Mouse (Mus musculus): ENCODE measurements around the gene Uspl1.
"Not testable (repeated sequence)": the region's sequence is repeated elsewhere in the genome, so short reads cannot be mapped to it uniquely, and the experiment has no call there.

Uspl1 gene

DNA sequence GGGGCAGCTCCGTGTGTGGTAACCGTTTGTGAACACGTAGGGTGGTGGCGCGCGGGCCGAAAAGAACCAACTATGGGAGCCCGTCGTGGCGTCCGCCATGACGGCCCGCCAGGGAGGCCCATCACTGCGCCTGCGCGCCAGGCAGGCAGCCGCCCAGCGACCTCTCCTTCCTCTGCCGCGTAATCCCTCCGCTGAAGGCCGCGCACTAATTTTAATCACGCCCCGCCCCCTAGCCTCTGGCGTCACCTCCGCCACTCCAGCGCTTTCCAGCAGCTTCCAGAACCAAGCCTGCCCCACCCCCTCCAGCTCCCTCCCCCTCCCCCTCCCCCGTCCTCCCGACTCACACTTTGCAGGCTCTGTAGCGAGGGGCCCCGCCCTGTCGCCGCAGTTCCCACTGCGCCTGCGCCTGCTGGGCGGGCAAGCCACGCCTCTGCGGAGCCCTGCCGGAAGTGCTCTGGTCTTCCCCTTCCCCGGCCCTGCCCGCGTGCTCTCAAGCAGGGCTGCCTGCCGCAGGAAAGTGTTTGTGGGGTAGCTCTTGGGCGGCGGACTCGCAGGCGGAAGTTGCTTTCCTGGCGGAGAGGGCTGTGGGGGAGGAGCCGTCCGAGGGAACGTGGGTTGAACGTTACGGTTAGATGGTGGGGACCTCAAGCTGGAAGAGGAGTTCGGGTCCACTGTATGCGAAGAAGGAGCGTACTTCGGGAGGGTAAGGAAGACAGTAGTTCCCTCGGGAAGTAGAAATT lies at the start of gene Uspl1, which contains the start of gene Hmgb1:
Uspl1 (plus strand) TSS at position 247 of the 740 bp plus-strand sequence.
Hmgb1 (minus strand) TSS at position 386 of the 740 bp plus-strand sequence.
- peak; percentile 98 to 99 for DNase-seq (ENCODE audit: low spot score in 2 of 2)

- DNase-seq (ENCODE audit: low spot score in 2 of 2) = no peak
These were observed 49.2 kb upstream of the Uspl1 start for GRCm38 (mm10) chr5:149134751-149135454.

- DNase-seq (ENCODE audit: low spot score in 2 of 2) = no peak
These were observed 48.4 kb upstream of the Uspl1 start for GRCm38 (mm10) chr5:149135455-149136354.

DNA sequence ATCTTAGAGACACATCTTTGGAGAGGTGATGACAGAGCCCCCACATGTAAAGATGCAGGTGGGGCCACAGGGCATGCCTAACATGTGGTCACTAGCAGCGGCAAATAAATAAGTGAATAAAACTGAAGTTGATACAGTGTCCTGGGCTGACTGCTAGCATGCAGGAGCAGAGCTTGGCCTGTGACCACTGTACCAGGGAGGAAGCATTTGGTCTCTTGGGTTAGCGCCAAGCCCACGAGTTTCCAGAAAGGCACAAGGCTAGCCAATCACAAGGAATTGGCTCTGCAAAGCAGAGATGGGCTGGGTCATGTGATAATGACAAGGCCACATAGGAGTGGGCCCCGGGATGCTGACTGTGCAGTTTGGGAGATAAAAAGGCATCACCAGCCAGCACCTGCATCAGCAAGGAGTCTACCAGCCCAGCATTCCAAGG lies 47.2 kb upstream of the Uspl1 start:
- peak in 1 of 2 experiments; percentile 56 for DNase-seq (ENCODE audit: low spot score in 2 of 2)

- no peak for DNase-seq (ENCODE audit: low spot score in 2 of 2)
These were observed 46.7 kb upstream of the Uspl1 start for GRCm38 (mm10) chr5:149137447-149137846.

DNA sequence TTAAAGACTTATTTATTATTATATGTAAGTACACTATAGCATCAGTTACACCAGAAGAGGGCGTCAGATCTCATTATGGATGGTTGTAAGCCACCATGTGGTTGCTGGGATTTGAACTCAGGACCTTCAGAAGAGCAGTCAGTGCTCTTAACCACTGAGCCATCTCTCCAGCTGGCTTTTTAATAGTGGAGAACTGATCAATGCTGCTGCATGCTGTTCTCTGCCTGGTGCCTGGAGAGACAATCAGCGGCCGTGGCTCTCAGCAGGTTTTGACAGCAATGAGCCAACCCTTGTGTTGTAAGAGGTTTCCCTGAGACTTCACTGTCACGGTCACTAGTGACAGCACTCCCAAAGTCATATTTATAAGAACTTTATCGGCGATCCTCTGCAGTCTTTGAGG lies 46.1 kb upstream of the Uspl1 start:
- not testable (repeated sequence) for DNase-seq (ENCODE audit: low spot score in 2 of 2)

DNA sequence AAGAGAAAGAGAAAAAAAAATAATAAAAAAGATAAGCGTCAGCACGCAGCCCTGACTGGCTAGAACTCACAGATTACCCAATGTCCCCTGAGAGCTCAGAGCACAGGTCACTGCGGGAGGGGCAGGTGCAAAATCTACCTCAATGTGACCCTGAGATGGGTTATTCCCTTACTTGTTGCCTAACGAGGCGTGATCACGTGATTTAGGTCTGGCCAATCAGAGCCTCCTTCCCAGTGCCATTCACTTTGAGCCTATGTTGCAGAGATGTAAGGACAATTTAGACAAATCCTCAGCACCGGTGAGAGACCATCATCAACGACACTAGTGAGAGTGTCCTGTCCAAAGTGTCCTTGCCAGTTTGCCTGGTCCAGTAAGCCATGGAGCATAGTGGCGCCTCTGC lies 43.8 kb upstream of the Uspl1 start:
- no peak for DNase-seq (ENCODE audit: low spot score in 2 of 2)

- not testable (repeated sequence) for DNase-seq (ENCODE audit: low spot score in 2 of 2)
These were observed 43.0 kb upstream of the Uspl1 start for GRCm38 (mm10) chr5:149141155-149141554.

DNA sequence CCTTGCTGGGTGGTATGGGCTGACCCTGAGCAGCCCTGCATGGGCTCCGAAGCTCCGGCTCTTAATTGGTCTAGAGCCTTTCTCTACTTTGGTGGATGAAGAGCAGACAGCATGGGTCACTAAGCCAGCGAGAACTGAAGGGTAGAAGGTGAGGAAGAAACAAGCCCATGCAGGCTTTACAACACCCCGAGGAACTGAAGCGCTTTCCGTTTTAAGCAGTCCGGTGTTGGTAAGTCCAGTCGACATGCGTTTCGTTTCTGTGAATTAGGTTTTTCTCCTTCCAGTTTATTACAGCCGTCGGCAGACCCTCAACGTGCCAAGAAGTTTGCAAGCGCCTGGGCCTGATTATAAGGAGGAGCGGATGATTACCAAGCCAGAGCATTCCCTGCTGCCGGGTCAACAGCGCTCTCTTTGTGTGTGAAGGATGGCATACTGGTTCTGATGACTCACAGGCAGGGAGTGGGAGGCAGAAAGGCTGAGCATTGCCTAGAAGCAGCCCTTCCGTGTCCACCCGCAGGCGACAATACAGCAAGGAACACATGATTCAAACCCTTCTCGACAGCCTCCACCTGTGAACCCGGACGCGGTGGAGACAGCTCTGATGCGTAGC lies 40.3 kb upstream of the Uspl1 start:
- no peak for DNase-seq (ENCODE audit: low spot score in 2 of 2)

DNA sequence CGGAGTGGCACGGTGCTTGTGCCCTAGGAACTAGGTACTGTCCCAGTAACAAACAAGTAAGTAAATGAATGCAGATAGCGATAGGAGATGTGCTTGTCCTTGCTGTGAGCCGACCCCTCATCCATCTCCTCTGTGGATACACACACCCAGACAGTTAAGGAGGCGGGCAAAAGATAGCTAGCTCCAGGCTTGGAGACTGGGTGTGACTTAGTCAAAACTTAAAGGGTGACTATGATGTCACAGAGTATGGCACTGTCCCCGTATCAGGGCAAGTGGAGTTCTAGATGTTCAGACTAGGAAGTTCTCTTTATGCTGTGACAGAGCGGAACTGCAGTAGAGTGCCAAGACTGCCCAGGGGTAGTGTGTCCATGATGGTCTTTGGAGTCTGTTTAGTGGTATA lies 37.5 kb upstream of the Uspl1 start:
- no peak for DNase-seq (ENCODE audit: low spot score in 2 of 2)

- no peak for DNase-seq (ENCODE audit: low spot score in 2 of 2)
These were observed 36.7 kb upstream of the Uspl1 start for GRCm38 (mm10) chr5:149147386-149148000.

GRCm38 (mm10) chr5:149150882-149151281 lies 33.3 kb upstream of the Uspl1 start:
- no peak for DNase-seq (ENCODE audit: low spot score in 2 of 2)

DNA sequence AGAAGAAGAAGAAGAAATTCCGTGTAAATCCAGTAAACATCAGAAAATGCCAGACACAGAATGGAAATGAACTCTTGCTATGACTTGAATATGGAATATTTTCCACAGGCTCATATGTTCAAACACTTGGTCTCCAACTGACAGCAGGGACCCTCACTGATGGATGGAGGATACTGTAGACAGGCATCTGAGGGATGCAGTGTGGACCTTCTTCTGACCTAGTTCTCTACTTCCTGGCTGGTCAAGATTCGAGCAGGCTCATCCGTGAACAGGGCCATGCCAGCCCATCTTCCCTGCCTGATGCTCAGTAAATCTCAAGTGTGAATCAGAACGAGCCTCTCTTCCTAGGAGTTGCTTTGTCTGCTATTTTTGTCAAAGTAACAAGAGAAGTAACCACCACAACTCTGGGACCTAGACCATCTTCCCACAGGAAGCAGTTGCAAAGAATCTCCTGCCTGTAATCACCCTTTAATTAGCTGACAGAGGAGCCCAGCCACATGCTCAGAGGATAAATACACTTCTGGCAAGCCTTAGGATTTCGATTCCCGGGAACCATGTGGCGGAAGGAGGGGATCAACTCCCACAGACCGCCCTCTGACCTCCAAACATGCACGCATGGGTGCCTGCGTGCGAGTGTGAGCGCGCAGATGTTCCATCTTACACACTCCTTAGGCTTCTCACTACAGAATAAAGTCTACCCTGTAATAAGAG lies 31.9 kb upstream of the Uspl1 start:
- DNase-seq (ENCODE audit: low spot score in 2 of 2) = no peak

DNA sequence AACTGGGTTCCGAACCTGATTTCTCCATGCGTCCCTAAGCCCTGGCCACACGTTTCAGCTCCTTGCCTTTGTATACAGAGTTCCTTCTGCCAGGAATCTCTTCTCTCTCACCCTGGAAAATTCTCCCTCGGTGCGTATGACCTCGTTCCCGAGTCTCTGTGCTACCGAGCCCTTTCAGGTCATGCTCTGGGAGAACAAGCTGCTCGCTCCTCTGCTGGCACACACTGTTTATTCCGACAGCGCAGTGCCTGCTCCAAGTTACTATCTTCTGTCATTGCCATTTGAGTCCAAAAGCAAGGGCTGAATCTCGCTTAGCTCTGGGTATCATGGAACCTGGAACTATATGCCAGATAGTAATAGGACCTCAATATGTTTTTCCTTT lies 31.4 kb upstream of the Uspl1 start:
- no peak for DNase-seq (ENCODE audit: low spot score in 2 of 2)

GRCm38 (mm10) chr5:149156886-149157563 lies 27.1 kb upstream of the Uspl1 start:
- DNase-seq (ENCODE audit: low spot score in 2 of 2) = no peak

DNA sequence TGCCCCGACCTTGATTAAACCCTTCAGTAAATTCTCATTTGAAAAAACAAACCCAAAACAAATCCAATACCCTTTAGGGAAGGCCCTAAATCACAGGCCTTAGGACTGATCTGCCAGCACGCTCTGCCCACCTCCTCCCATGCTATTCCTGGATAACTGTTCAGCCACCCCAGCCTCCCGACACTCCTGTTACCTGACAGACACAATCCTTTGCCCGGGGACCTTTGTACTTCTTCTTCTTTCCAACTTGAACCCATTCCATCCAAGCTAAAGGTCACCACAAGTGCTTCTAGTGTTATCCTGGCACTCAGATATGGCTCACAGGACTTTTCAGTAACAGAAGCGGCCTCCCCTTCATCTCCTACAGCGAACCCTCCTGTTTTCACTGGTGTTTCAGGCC lies 25.1 kb upstream of the Uspl1 start:
- no peak for DNase-seq (ENCODE audit: low spot score in 2 of 2)

GRCm38 (mm10) chr5:149160469-149160868 lies 23.7 kb upstream of the Uspl1 start:
- DNase-seq (ENCODE audit: low spot score in 2 of 2) = no peak

- DNase-seq (ENCODE audit: low spot score in 2 of 2) = no peak
These were observed 21.3 kb upstream of the Uspl1 start for GRCm38 (mm10) chr5:149162890-149163289.

DNA sequence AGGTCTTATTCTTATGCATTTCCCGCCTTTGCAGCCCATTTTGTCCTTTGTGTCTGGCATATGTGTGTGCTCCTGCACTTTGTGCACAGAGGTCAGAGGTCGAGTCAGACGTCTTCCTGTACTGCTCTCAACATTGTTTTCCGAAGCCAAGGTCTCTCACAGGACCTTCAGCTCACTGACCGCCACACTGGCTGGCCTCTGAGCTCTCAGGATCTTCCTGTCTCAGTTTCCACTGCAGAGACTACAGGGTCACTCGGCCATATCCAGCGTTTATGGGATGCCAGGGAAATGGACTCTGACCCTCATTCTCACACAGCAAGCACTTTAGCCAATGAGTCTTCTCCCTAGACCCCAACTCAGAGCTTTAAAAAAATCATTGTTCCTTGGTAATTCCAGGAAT lies 19.3 kb upstream of the Uspl1 start:
- DNase-seq (ENCODE audit: low spot score in 2 of 2) = no peak

DNA sequence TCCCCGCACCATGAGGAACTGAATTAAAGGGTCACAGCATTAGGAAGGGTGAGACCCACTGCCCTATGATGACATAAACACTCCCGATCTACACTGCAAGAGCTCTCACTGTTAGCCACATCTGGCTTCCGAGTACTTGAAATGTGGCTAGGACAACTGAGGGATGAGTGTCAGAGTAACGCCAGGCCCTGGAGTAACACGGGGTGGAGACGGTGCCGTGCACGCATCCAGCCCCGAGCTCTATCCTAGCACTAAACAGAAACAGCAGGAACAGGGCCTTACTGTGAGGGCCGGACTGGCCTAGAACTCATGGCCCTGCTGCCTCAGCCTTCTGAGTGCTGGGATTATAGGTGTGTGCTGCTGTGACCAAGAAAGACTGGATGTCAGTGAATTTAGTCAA lies 18.1 kb upstream of the Uspl1 start:
- no peak for DNase-seq (ENCODE audit: low spot score in 2 of 2)

All from cerebellum, postnatal 4 days (tissue).